Mouse (Mus musculus) mouse embryonic stem cell (cell line): ENCODE measurements around the gene Nub1.

Source experiments
- in situ Hi-C, 2 experiments: fragments of 300-500 bp; cut with MboI; formaldehyde crosslinking; loops; 1 replicate in 1 of 2; 3 replicates in 1 of 2; pipeline ENCODE4 v1.14.3; 2019 to 2020; ENCODE audit warnings: low sequenced_read_pairs in 2 of 2, low pct_unique_long_range_greater_than_20kb in 1 of 2, mixed read lengths in 1 of 2; ENCODE audit not compliant: unreplicated experiment in 1 of 2

Nub1 gene

DNA sequence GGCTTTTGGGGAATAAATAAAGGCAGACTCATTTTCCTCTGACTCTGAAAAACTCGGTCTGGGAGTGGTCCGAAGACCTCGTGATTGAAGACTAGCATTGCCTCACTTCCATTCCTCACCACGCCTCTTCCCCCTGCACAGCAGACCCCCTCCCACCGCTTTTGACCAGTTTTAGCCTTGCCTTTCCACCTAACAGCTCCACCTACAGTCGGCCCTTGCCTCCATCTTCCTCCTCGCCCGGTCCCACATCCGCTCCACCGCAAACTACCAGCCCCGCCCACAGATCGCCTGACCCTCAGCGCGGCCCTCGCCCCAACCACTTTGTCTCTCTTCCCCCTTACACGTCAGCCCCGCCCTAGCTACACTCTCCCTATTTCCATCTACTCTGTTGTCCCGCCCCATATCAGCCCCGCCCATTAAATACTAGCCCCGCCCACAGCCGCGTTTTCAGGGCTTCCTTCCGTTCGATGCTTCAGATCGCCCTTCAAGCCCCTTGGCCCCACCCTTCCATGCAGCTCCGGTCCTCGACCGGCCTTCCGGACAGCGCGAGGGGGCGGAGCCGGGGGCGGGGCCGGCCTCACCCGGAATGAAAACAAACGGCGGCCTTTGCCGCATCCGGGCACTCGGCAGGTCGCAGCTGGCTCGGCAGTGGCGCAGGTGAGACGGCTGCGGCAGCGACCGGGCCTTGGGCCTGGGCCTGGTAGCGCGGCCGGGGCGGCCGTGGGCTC lies at the start of gene Nub1:
Nub1 (plus strand) TSS at position 167 of the 728 bp plus-strand sequence.
- in situ Hi-C loops: no loop called here

DNA sequence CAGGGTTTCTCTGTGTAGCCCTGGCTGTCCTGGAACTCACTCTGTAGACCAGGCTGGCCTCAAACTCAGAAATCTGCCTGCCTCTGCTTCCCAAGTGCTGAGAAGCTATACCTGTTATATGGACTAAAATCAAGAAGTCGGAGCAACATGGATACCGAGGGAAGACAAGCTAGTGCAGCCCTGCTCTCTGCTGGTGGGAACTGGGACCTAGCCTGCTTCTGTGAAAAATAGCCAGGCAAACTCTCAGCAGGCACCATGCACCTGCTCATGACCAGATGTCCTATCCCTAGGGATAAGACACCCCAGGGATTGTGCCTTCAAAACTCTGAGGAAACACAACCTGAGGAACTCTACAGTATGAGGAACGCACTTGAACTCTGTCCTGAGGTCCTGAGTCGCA lies 48.3 kb upstream of the Nub1 start:
- in situ Hi-C loops: no loop called here

DNA sequence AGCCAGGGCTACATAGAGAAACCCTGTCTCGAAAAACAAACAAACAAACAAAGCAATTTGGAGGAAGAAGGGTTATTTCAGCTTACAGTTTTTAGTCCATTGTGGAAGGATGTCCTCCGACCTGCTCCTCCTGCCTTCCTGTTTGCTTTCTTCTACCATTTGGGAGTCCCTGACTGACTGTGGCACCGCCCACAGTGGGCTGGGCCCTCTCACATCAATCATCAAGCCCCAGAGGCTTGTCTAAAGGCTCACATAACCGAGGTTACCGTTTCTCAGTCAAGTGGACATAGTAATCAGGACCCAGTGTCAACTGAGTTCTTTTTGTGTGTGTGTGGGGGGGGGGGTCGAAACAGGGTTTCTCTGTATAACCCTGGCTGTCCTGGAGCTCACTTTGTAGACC lies 47.2 kb upstream of the Nub1 start:
- in situ Hi-C loops: no loop called here

DNA sequence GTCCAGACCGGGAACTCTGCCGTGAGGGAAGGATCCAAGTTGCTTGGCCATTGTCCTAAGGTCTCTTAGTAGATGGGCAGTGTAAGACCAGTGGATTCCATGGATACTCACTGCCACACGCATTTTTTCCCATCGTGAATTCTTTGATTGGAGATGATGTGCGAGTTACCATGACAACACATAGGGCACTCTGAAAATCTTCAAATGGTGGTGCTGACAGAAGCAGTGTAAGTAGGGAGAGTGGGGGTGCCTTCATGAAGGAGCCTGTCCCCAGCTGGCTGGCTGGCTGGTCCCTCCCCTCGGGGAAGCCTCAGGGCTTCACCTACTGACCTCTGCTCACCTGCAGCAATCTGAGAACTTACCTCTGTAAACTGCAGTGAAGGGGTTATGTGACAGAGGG lies 46.3 kb upstream of the Nub1 start:
- in situ Hi-C loops: no loop called here

DNA sequence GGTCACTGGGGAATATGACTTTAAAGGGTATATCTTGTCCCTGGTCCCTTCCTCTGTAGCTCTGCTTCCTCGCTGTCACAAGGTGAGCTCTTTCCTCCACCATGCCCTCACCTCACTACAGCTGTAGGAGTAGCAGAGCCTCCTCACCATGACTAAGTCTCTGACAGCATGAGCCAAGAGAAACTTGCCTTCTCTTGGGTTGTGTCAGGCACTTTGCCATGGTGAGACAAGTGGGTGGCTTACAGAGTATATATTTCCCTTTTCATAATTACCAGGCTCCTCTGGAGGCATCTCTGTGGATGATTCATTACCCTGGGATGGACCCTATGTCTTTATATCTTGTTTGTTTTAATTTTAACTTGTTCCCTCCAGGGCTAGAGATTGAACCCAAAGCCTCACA lies 39.9 kb upstream of the Nub1 start:
- in situ Hi-C loops: no loop called here

DNA sequence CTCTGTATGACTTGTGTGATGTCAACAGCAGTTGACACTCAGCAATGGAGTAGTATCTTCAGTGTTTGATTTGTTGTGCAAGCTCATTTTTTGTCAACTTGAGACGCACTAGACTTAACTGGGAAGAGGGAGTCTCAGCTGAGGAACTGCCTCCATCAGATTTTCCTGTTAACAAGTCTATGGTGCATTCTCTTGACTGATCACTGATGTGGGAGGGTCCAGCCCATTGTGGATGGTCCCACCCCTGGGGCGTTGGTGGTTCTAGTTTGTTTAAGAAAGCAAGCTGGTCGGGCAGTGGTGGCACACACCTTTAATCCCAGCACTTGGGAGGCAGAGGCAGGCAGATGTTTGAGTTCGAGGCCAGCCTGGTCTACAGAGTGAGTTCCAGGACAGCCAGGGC lies 36.1 kb upstream of the Nub1 start:
- in situ Hi-C loops: no loop called here

DNA sequence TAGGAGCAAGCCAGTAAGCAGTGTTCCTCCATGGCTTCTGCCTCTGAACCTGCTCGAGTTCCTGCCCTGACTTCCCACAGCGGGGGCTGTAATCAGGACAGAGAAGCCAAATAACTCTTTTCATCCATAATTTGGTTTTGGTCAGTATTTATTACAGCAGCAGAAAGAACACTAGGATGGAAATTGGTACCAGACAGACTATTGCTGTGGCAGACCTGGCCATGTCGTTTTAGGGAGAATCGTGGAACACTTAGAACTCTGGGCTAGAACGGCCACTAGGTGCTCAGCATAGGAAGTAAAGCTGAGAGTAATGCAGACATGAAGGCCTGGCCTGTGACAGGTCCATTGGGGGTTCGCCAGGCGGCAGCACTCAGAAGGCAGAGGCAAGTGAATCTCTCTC lies 35.6 kb upstream of the Nub1 start:
- in situ Hi-C loops: no loop called here

DNA sequence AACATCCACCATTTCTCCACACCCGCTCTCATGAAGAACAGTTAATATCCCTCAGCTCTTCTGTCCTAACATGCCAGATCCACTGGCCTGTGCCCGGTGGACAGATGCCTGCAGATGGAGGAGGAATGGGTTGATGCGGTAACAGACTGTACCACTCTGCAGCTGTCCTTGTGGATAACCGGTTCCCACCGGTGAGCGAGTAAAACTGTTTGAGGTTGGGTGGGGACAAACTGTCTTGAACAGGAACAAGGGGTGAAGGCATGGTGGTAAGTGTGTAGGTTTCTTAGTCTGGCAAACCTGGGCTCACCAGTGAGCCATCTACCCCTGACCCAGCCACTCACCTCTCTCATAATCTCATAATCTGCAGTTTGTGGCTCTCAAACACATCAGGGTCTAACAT lies 34.0 kb upstream of the Nub1 start:
- in situ Hi-C loops: no loop called here

DNA sequence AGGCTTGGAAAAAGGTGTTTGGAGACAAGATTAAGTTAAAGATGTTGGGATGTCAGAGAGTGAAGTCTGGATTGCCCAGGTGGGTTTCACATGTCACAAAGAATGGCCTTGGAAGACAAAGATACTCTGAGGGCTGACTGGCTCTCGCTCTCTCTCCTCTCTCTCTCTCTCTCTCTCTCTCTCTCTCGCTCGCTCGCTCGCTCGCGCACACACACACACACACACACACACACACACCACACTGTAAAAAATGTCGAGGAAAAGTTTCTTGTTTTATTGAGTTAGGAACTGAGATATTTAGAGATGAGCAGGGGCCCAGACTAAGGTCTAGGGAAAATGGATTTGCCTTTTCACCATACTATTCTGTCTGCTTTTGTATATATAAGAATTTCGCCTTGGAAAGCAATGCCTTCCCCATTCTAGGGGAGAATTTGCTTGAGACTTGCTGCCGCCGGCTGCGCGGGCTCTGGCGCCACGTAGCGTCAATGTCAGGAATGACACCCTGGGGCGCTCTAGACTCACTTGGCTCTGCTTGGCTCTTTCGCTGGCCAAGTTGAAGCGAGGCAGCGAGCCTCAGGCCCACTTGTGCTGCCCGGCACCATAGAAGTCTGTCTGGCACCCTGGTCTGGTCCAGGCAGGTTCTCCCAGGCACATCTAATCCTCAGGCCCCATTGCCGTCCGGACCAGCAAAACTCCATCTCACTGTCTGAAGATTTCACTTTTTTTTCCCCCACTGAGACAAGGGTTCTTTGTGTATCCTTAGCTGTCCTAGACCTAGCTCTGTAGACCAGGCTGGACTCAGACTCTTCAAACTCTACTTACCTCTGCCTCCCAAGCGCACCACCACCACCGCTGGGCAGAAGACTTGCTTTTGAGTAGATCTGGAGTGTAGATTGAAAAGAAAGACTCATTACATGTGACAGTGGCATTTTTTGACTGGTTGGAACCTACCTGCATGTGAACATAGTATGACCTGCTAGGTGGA lies 33.3 kb upstream of the Nub1 start:
- in situ Hi-C loops: no loop called here

DNA sequence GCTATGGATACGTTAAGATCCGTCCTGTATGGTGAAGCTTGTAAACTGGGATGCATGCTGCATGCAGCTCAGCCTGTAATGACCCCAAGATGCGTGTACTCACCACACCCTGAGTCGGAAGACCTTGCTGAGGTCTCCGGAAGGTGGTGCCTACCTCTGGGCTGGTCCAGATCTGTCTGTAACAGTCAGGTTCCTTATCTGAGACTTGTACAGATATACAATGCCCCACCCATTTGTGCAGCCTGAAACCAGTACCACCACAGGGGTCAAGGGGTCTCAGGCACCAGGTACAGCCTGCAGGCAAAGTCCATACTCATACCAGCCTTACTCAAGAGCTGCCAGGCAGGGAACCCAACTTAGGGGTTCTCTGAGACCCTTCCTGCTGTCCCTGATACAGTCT lies 32.6 kb upstream of the Nub1 start:
- in situ Hi-C loops: no loop called here

DNA sequence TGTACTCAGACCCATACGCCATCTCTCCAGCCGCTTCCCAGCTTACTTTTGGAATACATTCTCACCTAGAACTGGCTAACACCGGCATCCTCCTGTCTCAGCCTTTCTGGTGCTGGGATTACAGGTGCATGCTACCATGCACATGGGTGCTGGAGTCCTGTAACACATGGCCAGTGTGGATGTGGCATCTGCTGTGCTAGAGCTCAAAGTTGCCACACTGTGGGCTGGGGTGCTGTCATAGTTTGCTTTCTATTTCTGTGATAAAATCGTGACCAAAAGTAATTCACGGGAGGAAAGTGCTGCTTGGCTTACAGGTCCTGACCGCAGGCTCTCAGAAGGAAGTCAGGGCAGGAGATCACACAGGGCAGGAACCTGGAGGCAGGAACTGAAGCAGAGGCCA lies 30.8 kb upstream of the Nub1 start:
- in situ Hi-C loops: no loop called here

DNA sequence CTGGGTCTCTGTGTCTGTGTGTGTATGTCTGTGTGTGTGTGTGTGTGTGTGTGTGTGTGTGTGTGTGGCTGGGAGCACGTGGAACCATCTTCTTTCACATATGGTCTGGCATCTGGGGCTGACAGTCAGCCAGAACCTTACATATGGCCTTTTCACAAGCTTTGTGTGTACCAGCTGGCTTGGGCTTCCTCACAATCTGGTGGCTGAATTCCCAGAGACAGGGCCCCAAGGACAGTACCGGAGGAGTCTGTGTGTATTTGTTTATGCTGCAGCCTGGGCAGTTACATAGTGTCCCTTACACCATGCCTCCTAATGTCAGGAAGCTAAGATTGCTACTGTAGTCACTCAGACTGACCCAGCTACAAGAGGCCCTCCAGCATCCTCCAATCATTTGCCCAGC lies 28.2 kb upstream of the Nub1 start:
- in situ Hi-C loops: no loop called here

DNA sequence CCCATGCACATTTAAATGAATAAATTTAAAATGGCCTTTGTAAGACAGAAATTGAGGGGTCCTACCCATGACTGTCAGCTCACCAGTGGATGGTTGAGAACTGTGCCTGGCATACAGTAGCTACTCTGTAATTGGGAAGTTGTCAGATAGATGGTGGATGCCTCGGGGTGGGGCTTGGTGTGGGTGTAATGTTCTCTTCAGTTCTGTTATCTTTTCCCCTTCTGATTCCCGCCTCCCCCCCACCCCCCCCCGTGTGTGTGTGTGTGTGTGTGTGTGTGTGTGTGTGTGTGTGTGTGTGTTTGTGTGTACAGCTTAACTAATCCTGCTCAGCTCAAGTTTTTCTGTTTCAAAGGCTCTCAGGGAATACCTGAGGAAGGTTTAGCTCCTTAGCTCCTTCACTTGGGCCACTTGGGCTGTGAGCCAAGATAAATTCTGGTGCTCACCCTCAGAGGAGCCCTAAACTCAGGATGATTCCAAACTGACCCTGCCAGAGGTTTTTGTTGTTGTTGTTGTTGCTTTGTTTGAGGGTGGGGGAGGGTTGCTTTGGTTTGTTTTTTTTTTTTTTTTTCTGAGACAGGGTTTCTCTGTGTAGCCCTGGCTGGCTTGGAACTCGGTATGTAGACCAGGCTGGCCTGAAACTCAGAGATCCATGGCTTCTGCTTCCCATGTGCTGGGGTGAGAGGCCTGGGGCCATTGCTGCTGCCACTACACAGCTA lies 25.5 kb upstream of the Nub1 start:
- in situ Hi-C loops: no loop called here

DNA sequence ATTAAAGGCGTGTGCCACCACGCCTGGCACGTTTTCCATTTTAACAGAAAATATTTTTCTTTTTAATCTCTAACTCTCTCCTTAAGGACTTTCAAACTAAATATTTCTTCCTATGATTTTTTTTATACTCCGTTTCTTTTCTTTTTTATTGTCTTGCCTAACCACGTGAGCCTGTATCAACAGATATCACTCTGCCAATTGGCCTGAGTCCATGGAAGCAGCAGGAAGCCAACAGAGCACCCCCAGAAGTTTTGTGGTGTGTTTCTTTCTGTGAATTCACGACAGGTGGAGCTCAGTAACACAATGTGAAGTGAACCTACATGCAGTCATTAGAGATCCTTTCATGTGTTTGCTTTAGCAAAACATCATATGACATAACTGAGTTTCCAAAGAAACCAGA lies 23.9 kb upstream of the Nub1 start:
- in situ Hi-C loops: no loop called here

DNA sequence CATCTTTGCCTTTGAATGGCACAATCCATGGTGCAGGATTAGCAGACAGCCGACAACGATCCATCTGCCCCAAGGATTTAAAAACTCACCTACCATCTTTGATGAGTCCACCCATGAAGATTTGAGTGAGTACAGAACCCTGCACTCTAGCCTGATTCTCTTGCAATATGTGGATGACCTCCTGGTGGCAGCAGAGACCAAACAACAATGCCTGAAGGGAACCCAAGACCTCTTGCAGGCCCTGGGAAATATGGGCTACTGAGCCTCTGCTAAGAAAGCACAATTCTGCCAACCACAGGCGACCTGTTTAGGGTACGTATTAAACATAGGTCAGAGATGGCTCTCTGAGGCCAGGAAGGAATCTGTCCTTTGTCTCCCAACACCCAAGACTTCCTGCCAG lies 11.1 kb upstream of the Nub1 start:
- in situ Hi-C loops: loop anchor here in 1 of 2 experiments (5.0 to 10.0 kb wide), 2 partner anchors 108 to 331 kb away; no protein-coding TSS in a partner anchor

DNA sequence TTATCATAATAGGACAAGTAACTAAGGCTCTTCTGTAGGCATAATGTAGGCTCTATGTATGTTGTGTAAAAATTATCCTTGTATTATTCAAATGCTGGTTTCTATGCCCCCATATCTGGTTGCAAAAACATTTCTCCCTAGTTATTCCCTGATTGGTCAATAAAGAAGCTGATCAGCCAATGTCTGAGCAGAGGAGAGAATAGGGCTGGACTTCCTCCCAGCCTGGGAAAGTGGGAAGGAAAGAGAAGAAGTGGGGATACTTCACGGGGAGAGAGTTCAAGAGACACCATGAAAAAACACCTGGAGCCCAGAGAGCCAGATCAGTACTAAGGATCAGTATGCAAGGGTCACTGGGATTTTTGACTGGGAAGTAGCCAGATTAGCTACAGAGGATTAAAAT lies 3.9 kb upstream of the Nub1 start:
- in situ Hi-C loops: no loop called here

DNA sequence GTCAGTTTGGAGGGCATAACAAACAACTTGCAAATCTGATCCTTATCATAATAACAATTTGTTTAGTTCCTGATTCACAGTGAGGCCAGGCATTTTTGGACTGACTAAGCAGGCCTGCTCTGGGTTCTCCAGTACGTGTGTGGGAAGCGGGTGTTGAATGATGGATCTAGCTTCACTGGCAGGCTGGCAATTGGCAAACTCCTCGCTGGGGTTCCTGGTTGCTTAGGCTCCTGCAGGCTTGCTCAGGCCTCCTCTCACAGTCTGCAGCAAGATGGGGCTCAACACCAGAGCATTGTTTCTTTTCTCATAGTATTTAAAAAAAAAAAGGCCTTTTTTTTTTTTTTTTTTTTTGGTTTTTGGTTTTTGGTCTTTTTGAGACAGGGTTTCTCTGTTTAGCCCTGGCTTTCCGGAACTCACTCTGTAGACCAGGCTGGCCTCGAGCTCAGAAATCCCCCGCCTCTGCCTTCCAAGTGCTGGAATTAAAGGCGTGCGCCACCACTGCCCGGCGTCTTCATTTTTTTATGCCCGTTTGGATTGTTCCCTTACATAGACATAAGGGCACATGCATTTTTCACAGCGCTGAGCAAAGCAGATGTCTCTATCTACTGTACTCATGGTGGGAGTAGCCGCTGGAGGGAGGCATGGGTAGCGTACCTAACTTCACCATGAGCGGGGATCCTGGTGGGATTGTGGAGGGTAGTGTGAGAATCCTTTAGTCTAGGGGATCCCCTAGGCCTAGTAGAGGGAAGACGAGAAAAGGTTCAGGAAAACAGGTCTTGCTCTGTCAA lies 560 bp upstream of the Nub1 start:
- in situ Hi-C loops: no loop called here

DNA sequence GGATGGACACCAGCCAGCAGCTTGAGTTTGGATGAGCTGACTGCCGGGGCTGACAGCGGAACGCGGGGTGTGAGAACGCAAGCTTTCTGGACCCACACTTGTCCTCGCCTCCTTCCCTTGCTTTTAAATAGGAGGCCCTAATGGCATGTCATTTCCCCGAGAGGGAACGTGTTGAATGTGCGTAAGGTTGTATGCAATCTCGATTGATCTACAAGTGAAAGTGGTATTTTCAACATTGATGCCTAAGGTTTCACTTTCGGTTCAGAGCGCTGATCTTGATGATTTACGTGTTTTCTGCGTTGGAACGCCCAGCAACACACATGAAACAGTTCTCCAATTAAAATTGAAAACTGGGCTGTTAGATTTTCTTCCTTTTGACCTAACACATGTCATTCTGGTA lies 844 bp downstream of the Nub1 start:
- in situ Hi-C loops: no loop called here
